Mouse (Mus musculus) testis, adult 2 months (tissue): ENCODE measurements at regions not wholly inside any gene's neighbourhood (a gene's known extent, or its start where the extent isn't known, plus 50 kb on each side); places are given as distances from the start of the nearest gene placed in this dataset.

Experiments
- H3K27ac ChIP-seq: fragments of 200-500 bp; 2 replicates; pipeline ENCODE4 v1.5.1; 2012; ENCODE audit warnings: low read depth, low read length; ENCODE audit not compliant: control insufficient read depth, insufficient read depth
- H3K27me3 ChIP-seq: fragments of 200-500 bp; 2 replicates; pipeline ENCODE4 v1.6.1; 2012; ENCODE audit warnings: mild to moderate bottlenecking, low read length, moderate library complexity; ENCODE audit not compliant: control insufficient read depth, insufficient read depth
- H3K36me3 ChIP-seq: fragments of 200-500 bp; 2 replicates; pipeline ENCODE4 v1.6.1; 2012; ENCODE audit warnings: mild to moderate bottlenecking, low read length; ENCODE audit not compliant: control insufficient read depth, insufficient read depth
- H3K4me1 ChIP-seq: fragments of 200-500 bp; 2 replicates; pipeline ENCODE4 v1.6.1; 2012; ENCODE audit warnings: low read length; ENCODE audit not compliant: control insufficient read depth, insufficient read depth
- H3K4me3 ChIP-seq: fragments of 200-500 bp; 2 replicates; pipeline ENCODE4 v1.5.1; 2012; ENCODE audit warnings: low read depth, mild to moderate bottlenecking, low read length, moderate library complexity, mixed read lengths; ENCODE audit not compliant: control insufficient read depth
- CTCF ChIP-seq: fragments of 200-500 bp; IDR thresholded peaks from 2 replicates; pipeline ENCODE4 v1.5.1; 2012; ENCODE audit warnings: low read depth, mild to moderate bottlenecking, inconsistent platforms, low read length, moderate library complexity; ENCODE audit not compliant: control insufficient read depth, insufficient read depth, insufficient replicate concordance
- POLR2A ChIP-seq: fragments of 200-500 bp; IDR thresholded peaks from 2 replicates; pipeline ENCODE4 v1.6.1; 2012; ENCODE audit warnings: low read depth, mild to moderate bottlenecking, inconsistent platforms, low read length, moderate library complexity; ENCODE audit not compliant: control insufficient read depth

DNA sequence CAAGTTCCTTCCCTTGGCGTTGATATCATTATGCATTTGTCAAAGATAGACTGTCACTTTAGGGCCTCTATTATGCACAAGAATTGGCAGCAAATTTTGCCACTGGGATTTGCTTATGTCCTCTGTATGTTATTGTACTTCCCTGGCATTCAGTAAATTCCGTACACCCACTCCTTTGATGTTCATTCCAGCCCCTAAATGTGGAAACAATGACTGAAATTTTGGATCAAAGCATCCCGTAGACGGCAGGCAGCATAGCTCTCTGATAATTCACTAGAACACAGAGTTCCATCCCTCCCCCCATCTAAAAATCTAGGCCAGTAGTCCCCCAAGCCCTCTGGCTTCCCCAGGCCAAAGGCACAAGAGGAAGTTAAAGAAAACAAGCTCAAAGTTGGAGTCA is 347.9 kb upstream of the Hnrnpa3 start:
- H3K27ac ChIP-seq = no peak overlapping the region
- no peak overlapping the region for H3K4me3 ChIP-seq
- TF ChIP-seq CTCF (no peak), POLR2A (no peak)
- H3K36me3 ChIP-seq = no peaks in the 10 kb centered on the region
- H3K4me1 ChIP-seq = no peaks in the 10 kb centered on the region
- H3K27me3 ChIP-seq = no peaks in the 10 kb centered on the region

DNA sequence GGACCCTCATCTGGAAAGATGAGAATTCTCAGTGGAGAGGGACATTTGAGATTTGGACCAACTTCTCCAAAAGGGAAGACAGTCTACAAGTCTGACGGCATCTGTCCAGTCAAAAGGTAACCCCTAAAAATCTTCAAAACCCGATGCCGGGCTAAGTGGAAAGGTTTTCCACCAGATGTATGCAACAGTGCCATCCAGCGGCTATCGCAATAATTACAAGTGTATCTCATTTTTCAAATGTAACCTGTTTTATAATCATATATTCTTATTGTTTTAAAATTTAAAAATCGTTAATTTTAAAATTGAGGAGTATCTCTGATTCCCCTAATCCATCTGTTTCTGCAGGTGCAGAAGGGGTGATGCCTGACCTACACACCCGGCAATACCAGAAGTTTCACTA is 346.8 kb upstream of the Hnrnpa3 start:
- Histone ChIP-seq H3K4me1 (no peaks in the 10 kb centered on the region), H3K4me3 (no peak overlapping the region), H3K36me3 (no peaks in the 10 kb centered on the region), H3K27ac (no peak overlapping the region), H3K27me3 (no peaks in the 10 kb centered on the region)
- TF ChIP-seq CTCF (no peak), POLR2A (no peak)

DNA sequence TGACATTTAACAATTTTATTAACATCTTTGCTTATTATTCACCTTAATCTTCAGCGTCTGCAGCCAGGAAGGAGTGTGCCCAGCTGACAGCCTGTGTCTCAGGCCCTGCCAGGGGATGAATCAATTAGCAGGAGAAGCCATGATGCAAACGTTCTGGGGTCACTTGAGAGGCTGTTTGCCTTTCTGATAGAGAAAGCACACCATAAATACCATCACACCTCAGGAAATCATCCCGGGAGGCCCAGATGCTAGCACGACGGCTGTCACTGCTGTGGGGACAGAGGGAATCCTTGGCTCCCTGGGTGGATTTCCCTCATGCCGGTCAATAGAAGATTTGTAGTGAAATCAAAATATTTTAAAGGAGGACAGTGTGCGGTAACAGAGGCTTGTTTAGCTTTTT is 343.7 kb upstream of the Hnrnpa3 start:
- TF ChIP-seq POLR2A = no peak
- TF ChIP-seq CTCF = no peak
- no peaks in the 10 kb centered on the region for H3K27me3 ChIP-seq
- H3K36me3 ChIP-seq = no peaks in the 10 kb centered on the region
- H3K4me1 ChIP-seq = no peaks in the 10 kb centered on the region
- no peak overlapping the region for H3K27ac ChIP-seq
- no peak overlapping the region for H3K4me3 ChIP-seq

DNA sequence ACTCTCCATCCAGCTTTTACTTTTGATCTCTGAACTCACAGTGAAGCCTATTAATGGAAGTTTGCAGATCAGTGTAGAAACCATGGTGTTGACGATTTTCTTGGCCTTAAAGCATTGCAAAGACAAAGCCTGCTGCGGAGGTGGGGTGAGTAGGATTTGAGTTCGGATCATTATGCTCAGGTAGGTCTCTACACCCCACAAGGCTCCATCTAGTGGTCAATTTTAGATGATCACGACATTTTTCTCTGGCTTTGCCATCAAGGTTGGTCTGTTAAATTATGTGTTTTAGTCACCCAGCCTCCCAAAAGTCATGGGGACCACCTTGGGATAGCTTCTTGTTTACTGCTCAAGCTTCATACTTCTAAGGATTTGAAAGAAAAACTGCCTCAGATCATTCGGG is 340.9 kb upstream of the Hnrnpa3 start:
- Histone ChIP-seq H3K27me3 (no peaks in the 10 kb centered on the region), H3K4me3 (no peak overlapping the region)
- TF ChIP-seq CTCF = no peak
- no peak for TF ChIP-seq POLR2A

DNA sequence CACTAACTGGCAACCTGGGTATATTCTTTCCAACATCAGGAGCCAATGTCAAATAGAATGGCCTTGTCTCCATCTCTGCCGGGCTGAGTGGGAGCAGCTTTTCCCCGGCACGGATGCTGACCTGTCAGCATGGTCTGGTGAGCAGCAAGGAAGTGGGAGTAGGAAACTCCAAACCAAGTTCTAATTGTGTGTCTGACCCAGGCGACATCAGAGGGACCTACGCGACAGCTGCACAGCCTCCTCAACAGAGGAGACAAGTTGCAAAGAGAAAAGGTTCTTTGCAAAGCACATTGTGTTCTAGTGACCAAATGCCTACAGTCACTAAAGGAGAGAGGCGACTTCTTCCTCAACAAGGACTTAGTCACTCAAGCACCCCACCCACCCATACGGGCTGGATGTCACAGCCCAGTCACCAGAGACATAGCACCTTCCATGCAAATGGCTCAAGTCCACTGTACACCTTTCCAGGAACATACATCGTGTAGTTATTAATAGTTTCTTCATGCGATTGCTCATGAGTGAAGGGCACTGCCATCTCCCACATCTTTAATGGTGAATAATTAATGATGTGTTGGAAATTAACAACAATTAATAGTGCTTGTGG is 334.8 kb upstream of the Hnrnpa3 start:
- no peak overlapping the region for H3K4me3 ChIP-seq
- H3K27ac ChIP-seq = no peak overlapping the region
- H3K36me3 ChIP-seq = no peaks in the 10 kb centered on the region
- TF ChIP-seq POLR2A = no peak
- TF ChIP-seq CTCF = no peak
- no peaks in the 10 kb centered on the region for H3K4me1 ChIP-seq
- H3K27me3 ChIP-seq = no peaks in the 10 kb centered on the region

More for the DNA sequence above, 340.9 kb upstream of the Hnrnpa3 start:
- Histone ChIP-seq H3K27ac (no peak overlapping the region), H3K36me3 (no peaks in the 10 kb centered on the region), H3K4me1 (no peaks in the 10 kb centered on the region)

DNA sequence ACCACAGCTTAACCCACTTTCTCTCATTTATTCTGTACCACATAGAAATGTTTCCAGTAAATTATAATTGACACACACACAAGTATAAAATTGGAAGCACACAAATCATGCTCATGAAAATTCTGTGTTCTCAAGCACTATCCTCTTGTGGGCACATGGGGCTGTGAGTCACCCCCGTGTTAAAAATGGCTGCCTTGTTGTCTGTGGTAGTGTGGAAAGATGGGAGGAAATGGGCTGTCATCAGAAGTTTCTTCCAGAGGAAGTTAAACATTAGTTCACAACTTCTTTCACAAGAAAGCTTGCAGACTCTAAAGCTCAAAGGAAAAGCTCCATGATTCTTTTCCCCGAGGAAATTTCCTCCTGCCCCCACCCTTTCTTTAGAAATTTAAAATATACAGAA is 329.5 kb upstream of the Hnrnpa3 start:
- H3K27ac ChIP-seq = no peak overlapping the region
- TF ChIP-seq CTCF (no peak), POLR2A (no peak)
- no peaks in the 10 kb centered on the region for H3K27me3 ChIP-seq
- H3K4me1 ChIP-seq = no peaks in the 10 kb centered on the region
- H3K4me3 ChIP-seq = no peak overlapping the region
- no peaks in the 10 kb centered on the region for H3K36me3 ChIP-seq

DNA sequence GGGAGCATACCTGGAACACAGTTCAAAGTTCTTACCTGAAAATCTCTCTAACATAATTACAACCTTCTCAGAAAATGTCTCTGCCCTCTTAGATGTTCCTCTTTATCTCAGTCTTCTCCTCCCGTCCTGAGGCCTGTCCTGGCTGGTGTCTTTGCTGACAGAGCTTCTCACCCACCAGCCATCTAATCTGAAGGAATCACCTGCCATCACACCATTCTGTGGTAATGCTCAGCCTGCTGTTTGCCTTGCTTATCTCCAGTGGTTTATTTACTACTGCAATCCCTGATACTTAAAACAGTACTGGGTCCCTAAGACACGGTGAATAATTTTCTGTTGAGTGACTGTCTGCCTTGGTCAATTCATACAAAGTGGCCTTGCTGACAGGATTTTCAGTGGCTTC is 317.8 kb upstream of the Hnrnpa3 start:
- no peaks in the 10 kb centered on the region for H3K36me3 ChIP-seq
- no peak overlapping the region for H3K27ac ChIP-seq
- no peak for TF ChIP-seq POLR2A
- no peaks in the 10 kb centered on the region for H3K4me1 ChIP-seq
- no peak overlapping the region for H3K4me3 ChIP-seq
- no peaks in the 10 kb centered on the region for H3K27me3 ChIP-seq

DNA sequence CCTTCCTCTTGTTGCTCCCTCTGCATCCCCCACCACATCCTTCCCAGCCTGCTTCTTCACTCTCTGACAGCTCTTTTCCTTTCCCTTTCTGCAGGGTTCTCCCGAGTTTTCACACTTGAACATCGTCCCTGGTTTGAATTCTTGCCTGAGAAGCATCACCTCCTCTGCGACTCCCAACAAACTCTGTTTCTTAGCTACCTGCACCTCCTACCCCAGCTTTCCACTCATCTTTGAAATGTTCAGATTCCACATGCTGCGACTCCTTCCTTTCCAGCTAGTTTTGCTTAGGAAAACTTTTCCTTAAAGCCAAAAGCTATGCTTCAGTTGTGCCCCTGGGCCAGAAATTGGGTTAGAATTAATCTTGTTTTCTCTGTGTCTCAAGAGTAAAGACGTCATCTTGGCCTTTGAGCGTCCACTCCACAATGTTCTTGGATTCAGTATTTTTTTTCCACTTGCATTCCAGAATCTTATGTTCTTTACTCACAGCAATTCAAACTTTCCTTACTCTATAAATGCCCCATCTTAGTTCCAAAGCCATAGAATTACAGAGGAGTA is 317.3 kb upstream of the Hnrnpa3 start:
- Histone ChIP-seq H3K4me1 (no peaks in the 10 kb centered on the region), H3K4me3 (no peak overlapping the region)
- TF ChIP-seq CTCF (no peak), POLR2A (no peak)

More for the DNA sequence above, 317.3 kb upstream of the Hnrnpa3 start:
- Histone ChIP-seq H3K36me3 (no peaks in the 10 kb centered on the region), H3K27me3 (no peaks in the 10 kb centered on the region), H3K27ac (no peak overlapping the region)
